9 mouse cellular contexts compared by ENCODE assay signal in the genomic region with DNA sequence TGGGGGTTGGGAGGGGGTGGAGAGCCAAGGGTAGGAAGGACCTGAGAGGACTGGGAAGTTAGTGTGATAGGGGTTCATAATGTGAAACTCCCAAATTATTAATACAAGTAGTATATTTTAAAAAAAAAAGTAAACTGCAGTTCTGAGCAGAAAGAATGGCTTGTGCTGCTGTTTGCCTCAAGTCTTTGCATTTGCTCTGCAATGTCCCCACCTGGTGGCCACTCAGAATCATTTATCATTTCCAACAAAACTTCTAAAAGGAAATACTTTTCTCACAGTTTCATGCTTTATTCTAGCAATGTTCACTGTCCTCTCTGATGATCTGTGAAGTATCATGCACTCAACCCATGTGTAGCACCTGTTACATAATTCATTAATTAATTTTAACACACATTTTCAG.
DNase-seq lines count a peak whose midpoint lies in the region; ATAC-seq and TF ChIP-seq lines count a peak whose summit lies in the region.
"Had no signal": no experiment of that assay in that cellular context is flagged by ENCODE, and none has a peak within 500 bp of the region (broad histone marks: within the 10 kb centered on the region; RNA-seq: fewer than 3 reads in every experiment).

No protein-coding gene starts in this region.

- no peaks in the 10 kb centered on the region for H3K9me3 ChIP-seq in heart, embryonic 12.5 days (replicated peaks)
- no peaks in the 10 kb centered on the region for H3K9me3 ChIP-seq in midbrain, postnatal 0 days (ENCODE audit: low read length)
- no peaks in the 10 kb centered on the region for H3K9me3 ChIP-seq in midbrain, embryonic 11.5 days (ENCODE audit: control insufficient read depth, low read length)
- H3K9me3 ChIP-seq: limb, embryonic 15.5 days had no signal

- H3K27ac ChIP-seq in heart, embryonic 12.5 days (ENCODE audit: poor library complexity, severe bottlenecking) = no peak overlapping the region
- H3K27ac ChIP-seq in midbrain, postnatal 0 days (ENCODE audit: low read depth, low read length) = no peak overlapping the region
- H3K27ac ChIP-seq in midbrain, embryonic 11.5 days (ENCODE audit: low read depth, low read length) = no peak overlapping the region
- no peak overlapping the region for H3K27ac ChIP-seq in cortical plate, adult 2 months (ENCODE audit: insufficient read depth, low read length)
- H3K27ac ChIP-seq: limb, embryonic 15.5 days had no signal

- H3K4me3 ChIP-seq in heart, embryonic 12.5 days = no peak overlapping the region
- no peak overlapping the region for H3K4me3 ChIP-seq in midbrain, postnatal 0 days (ENCODE audit: low read depth, low read length)
- no peak overlapping the region for H3K4me3 ChIP-seq in midbrain, embryonic 11.5 days (ENCODE audit: low read depth, low read length)
- H3K4me3 ChIP-seq in cortical plate, adult 2 months (ENCODE audit: insufficient read depth, low read length) = no peak overlapping the region
- H3K4me3 ChIP-seq: limb, embryonic 15.5 days had no signal

- peak; percentile 78 for TF ChIP-seq CTCF in midbrain, postnatal 0 days (IDR thresholded peaks at IDR 0.05)
- TF ChIP-seq CTCF in cortical plate, adult 2 months (IDR thresholded peaks at IDR 0.05; ENCODE audit: extremely low read depth, insufficient read depth, low read length) = peak; percentile 46; the same call in 1 of the 2 replicates

- H3K4me1 ChIP-seq in heart, embryonic 12.5 days (replicated peaks) = no peaks in the 10 kb centered on the region
- H3K4me1 ChIP-seq in midbrain, postnatal 0 days (ENCODE audit: insufficient read depth, low read length) = no peaks in the 10 kb centered on the region
- H3K4me1 ChIP-seq in midbrain, embryonic 11.5 days (ENCODE audit: control insufficient read depth, insufficient read depth, low read length) = no peaks in the 10 kb centered on the region
- no peaks in the 10 kb centered on the region for H3K4me1 ChIP-seq in cortical plate, adult 2 months (ENCODE audit: control insufficient read depth, insufficient read depth, low read length)
- H3K4me1 ChIP-seq: limb, embryonic 15.5 days had no signal

- intact Hi-C loops in heart, postnatal 14 days (cut with DNase I) = loop anchor here (5.0 kb wide), 3 partner anchors 376 to 871 kb away; no protein-coding TSS in a partner anchor

- no peaks in the 10 kb centered on the region for H3K27me3 ChIP-seq in heart, embryonic 12.5 days (replicated peaks)
- H3K27me3 ChIP-seq in midbrain, postnatal 0 days (ENCODE audit: insufficient read depth, low read length) = no peaks in the 10 kb centered on the region
- H3K27me3 ChIP-seq in midbrain, embryonic 11.5 days (ENCODE audit: control insufficient read depth, insufficient read depth, low read length) = no peaks in the 10 kb centered on the region
- H3K27me3 ChIP-seq: limb, embryonic 15.5 days had no signal

- H3K9ac ChIP-seq in heart, embryonic 12.5 days = no peak overlapping the region
- no peak overlapping the region for H3K9ac ChIP-seq in midbrain, postnatal 0 days (replicated peaks; ENCODE audit: low read length, poor library complexity, severe bottlenecking)
- H3K9ac ChIP-seq in midbrain, embryonic 11.5 days (ENCODE audit: low read length) = no peak overlapping the region
- H3K9ac ChIP-seq: limb, embryonic 15.5 days had no signal

- H3K36me3 ChIP-seq in heart, embryonic 12.5 days = no peaks in the 10 kb centered on the region
- no peaks in the 10 kb centered on the region for H3K36me3 ChIP-seq in midbrain, postnatal 0 days (ENCODE audit: insufficient read depth, low read length)
- no peaks in the 10 kb centered on the region for H3K36me3 ChIP-seq in midbrain, embryonic 11.5 days (ENCODE audit: control insufficient read depth, insufficient read depth, low read length)
- H3K36me3 ChIP-seq: limb, embryonic 15.5 days had no signal

- peak; percentile 4 to 14 for DNase-seq in heart, postnatal 14 days
- DNase-seq in midbrain, postnatal 0 days (ENCODE audit: low spot score) = peak; percentile 57
- no peak for DNase-seq in midbrain, embryonic 11.5 days (ENCODE audit: low spot score, missing footprints)
- DNase-seq in skeletal muscle tissue, adult 2 months (ENCODE audit: low read depth, low spot score) = peak; percentile 2
- DNase-seq in gastrocnemius, postnatal 25 days = no peak
- no peak for DNase-seq in neural tube, embryonic 10.5 days (ENCODE audit: extremely low spot score, low spot score)

- no peak for ATAC-seq in heart, embryonic 12.5 days (ENCODE audit: insufficient number of reproducible peaks, low FRiP score)
- 0 out of 2 replicates have a peak, but pooled peaks have one; percentile 23 for ATAC-seq in midbrain, postnatal 0 days (ENCODE audit: low FRiP score)
- ATAC-seq in midbrain, embryonic 11.5 days (ENCODE audit: low FRiP score) = no peak

- no peak for TF ChIP-seq POLR2A in cortical plate, adult 2 months (IDR thresholded peaks at IDR 0.05; ENCODE audit: extremely low read depth, insufficient read depth, low read length)

- no peak overlapping the region for H3K4me2 ChIP-seq in heart, embryonic 12.5 days
- no peak overlapping the region for H3K4me2 ChIP-seq in midbrain, postnatal 0 days (ENCODE audit: low read depth, low read length, poor library complexity, severe bottlenecking)
- no peak overlapping the region for H3K4me2 ChIP-seq in midbrain, embryonic 11.5 days
- H3K4me2 ChIP-seq: limb, embryonic 15.5 days had no signal

Comparison
In these comparisons a context has a peak if more than half of its experiments do, and no peak if none do; other contexts are left out.
1. DNase-seq: peak in heart, postnatal 14 days (2 of 2), midbrain, postnatal 0 days (single experiment) and skeletal muscle tissue, adult 2 months (single experiment); none in midbrain, embryonic 11.5 days (single experiment), gastrocnemius, postnatal 25 days (single experiment) and neural tube, embryonic 10.5 days (single experiment).